Mouse (Mus musculus): ENCODE data around the gene Snrnp25.

- TF ChIP-seq POLR2A (IDR thresholded peaks at IDR 0.05; ENCODE audit: insufficient read depth, low read length): no peak
- no peak for TF ChIP-seq CTCF (IDR thresholded peaks at IDR 0.05; ENCODE audit: low read depth, low read length)
These were observed 19.4 kb downstream of the Snrnp25 start for GRCm38 (mm10) chr11:32224468-32225139.

Measured in ES-Bruce4 (cell line).